Mouse (Mus musculus): ENCODE measurements around the gene Gca. TPM values are rescaled to one million over a fixed set of nuclear protein-coding genes. Genes with fewer than 3 reads are reported as not detected.
A peak's percentile ranks its signal among the peaks of the same experiment; 100 is the strongest.

Gca gene
- 1.8 and 1.9 TPM in 2 replicates for polyA plus RNA-seq (2015; fragmentation: Nextera tagmentation; extraction: Ambion mirVana)

DNA sequence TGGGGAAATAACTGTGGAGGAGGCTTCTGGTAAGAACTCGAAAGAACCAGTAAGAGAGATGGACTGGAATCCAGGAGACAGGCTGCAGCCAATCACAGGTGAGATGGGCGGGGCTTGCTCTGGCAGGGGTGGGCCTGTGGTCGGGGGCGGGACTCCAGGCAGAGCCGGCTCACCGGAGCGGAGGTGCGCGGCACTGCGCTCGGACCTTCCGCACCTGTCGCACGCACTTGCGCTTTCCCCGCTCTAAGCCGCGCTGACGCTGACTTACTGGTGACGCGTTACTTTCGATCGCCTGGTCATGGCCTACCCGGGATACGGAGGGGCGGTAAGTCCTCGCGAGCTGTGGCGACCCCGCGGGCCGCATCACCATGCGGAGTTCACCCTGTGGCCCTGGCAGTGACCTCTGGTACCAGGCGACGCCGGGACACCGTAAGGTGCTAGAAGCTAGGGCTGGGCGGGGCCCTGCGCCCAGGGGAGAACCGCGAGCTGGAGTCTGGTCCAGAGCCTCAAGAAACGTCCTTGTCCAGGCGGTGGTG is at the start of gene Gca:
Gene Gca, plus strand, starts transcription at position 151 of the 536 bp plus-strand sequence.
- peak; percentile 76 for DNase-seq (ENCODE audit: low spot score)

GRCm38 (mm10) chr2:62618934-62619341 is 45.1 kb upstream of the Gca start:
- no peak for DNase-seq (ENCODE audit: low spot score)

DNA sequence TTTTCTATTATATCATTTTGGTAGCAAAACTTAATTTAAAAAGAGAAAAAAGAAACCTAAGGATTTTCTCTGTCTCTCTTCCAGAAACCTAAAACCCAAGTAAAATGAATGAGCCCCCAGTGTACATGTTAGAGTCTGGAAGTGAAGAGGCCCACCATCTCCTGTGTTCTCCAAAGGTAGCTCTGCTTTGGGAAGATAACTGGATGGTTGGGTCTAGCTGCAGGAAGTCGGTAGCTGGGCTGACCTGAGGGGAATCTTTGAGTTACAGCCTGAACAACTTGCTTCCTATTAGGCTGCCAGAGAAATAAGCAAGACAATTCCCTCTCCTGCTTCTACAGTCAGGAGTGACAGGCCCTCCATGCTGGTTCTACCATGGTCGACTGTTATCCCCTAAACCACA is 44.4 kb upstream of the Gca start:
- DNase-seq (ENCODE audit: low spot score) = no peak

- no peak for DNase-seq (ENCODE audit: low spot score)
Observed at GRCm38 (mm10) chr2:62623024-62623441, 41.1 kb upstream of the Gca start.

DNA sequence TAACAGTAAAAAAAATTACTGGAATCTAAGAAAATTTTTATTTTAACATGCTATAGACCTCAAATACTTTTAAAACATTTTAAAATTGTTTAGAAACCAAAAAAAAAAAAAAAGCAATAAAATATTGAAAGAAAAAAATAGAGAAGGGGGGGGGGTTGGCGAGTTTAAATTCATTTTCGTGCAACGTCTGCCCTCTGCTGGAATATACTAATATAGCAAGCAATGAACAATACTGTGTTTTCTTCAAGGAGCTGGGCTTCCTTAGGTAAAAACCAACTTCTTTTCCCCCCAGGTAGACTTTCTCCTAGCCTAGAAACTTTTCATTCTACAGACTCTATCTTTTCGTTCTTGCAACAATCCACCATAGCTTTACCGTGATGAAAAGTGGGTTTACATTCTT is 36.4 kb upstream of the Gca start:
- DNase-seq (ENCODE audit: low spot score) = peak; percentile 49

DNA sequence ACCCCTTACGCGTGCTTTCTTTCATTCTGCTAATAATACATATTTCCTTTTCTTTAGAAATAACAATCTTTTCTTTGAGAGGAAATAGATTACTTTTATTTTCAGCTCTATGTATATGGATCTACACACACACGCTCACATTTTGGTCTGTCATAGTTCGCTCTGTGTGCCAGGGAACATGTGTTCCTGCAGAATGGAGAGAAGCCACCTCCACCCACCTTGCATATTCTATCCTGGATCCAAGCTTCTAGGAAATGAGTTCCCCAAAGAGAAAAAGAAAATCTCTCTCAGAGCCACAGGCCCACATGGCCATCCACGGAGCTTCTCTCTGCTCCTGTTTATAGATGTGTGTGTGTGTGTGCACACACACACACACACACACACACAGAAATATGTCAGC is 35.7 kb upstream of the Gca start:
- no peak for DNase-seq (ENCODE audit: low spot score)

GRCm38 (mm10) chr2:62630446-62630845 is 33.6 kb upstream of the Gca start:
- DNase-seq (ENCODE audit: low spot score) = peak; percentile 70

- DNase-seq (ENCODE audit: low spot score) = no peak
Observed at GRCm38 (mm10) chr2:62639869-62640268, 24.2 kb upstream of the Gca start.

DNA sequence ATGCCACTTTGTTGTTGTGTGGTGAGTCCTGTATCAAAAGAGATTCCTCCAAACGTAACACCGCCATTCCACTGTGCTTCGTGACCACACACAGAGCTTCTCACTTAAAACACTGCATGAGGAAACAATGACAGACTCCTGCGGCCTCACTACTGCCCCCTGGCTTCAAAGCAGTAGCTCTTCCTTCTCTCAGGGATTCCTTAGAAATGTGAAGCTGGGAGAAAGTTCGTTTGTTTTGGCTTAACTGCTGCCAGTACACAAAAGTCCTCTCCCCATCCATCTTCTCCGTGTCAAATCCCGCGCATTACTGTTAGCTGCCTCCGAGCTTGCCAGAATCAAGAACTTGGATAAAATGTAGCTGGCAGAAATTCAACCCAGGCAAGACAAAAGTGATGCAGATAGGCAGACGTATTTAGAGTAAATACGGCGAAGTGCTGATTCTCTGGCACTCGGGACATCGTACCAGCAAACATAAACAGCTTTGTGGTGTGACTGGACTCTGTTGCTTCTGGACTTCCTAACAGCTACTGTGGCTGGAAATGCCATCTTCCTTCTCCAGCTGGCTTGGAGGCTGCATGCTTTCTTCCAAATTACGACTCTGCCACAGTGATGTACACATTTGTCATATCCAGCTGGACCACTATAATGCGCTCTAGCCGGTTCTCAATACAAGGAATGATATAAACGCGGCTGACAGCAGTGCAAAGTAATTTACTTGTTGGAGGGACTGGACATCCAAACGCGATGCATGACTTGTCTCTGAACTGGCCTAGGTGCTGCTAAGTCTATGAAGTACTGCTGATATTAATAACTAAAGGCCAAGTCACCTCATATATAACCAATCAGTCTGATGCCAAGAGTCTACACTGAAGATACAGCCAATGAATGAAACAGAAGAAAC is 20.4 kb upstream of the Gca start:
- peak; percentile 65 for DNase-seq (ENCODE audit: low spot score)

GRCm38 (mm10) chr2:62644891-62645290 is 19.2 kb upstream of the Gca start:
- DNase-seq (ENCODE audit: low spot score) = no peak

DNA sequence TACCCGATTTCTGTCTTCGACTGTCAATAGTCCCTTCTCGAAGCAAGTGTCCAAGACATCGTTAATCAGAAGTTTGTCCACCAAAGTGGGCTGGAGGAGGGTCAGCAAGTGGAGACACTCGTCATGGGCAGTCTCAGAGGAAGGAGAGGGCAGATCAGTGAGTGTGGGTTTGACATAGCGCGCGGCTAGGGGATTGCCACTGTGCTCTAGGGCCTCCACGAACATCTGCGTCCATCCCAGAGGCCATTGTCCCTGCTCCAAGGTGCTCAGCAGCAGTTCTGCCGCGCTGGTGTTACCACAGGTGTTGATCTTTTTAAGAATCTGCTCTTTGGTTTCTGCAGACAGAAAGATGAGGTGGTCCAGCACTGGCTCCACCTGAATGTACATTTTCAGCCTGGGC is 18.6 kb upstream of the Gca start:
- DNase-seq (ENCODE audit: low spot score) = peak; percentile 27

DNA sequence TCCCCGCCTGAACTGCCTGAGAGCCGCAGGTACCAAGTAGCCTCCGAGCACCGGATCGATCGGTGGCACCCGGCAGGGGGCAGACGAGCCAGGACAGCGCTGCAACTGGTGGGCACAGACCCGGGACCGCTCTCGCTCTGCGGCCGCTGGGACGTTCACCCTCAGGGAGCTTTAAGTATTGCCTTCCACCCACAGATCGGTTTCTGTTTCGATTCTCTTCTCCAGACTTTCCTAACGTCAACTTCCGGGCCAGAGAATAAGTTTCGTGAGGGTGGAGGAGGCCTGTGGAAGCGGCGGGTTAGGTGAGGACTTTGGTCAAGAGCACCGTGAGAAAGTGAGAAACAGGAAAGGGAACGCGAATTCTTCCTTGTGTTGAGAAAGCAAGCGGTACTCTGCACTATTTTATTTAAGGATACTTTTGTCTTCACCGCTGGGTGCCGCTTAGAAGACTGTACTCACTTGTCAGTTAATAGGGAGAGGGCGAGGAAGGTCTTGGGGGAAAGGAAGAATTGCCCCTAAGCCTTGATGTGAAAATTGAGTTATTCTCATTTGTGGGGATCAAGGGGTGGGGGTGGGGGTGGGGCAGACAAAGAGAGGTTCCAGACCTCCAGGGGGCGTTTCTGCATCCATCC is 18.0 kb upstream of the Gca start, which contains the start of gene Ifih1:
Gene Ifih1, minus strand, starts transcription at position 242 of the 632 bp plus-strand sequence.
- peak; percentile 64 for DNase-seq (ENCODE audit: low spot score)

- DNase-seq (ENCODE audit: low spot score) = no peak
Observed at GRCm38 (mm10) chr2:62646671-62647289, 17.3 kb upstream of the Gca start.

- DNase-seq (ENCODE audit: low spot score) = no peak
Observed at GRCm38 (mm10) chr2:62651890-62652289, 12.2 kb upstream of the Gca start.

- DNase-seq (ENCODE audit: low spot score) = no peak
Observed at GRCm38 (mm10) chr2:62652466-62652865, 11.6 kb upstream of the Gca start.

GRCm38 (mm10) chr2:62654519-62655338 is 9.4 kb upstream of the Gca start:
- DNase-seq (ENCODE audit: low spot score) = peak; percentile 67

DNA sequence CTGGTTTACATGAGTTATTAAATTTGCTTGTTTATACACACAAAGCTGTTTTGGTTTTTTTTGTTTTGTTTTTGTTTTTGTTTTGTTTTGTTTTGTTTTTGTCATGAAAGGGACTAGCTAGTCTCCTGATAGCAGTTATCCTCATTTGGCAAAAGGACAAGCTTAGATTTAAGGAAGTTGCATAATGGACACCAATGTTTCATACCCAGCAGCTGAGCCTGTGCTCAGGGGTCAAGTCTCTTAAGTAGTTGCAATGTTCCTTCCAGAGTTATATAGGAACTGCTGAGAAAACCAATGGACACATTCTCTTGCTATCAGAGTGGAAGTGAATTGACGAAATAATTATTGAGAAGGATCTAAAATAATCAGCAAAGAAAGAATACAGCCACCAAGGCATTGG is 8.0 kb upstream of the Gca start:
- no peak for DNase-seq (ENCODE audit: low spot score)

- no peak for DNase-seq (ENCODE audit: low spot score)
Observed at GRCm38 (mm10) chr2:62660565-62660964, 3.5 kb upstream of the Gca start.

DNA sequence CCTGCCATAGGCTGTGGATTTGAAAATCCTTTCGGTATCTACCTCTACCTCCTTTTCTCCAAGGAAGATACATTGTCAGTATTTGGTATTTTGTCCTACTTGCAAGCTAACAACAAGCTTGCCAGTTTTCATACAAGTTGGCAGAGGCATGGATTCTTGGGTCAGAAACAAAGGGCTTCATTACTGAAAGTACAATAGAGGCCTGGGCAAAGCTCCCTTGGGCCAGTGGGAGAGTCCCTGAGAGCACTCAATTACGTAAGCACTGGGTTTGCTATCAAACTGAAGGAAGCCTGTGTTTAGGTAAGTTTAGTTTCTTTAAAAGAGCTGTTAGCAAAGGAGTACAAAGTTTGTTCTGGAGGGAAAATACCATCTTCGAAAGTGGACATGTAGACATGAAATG is 1.5 kb upstream of the Gca start:
- DNase-seq (ENCODE audit: low spot score) = no peak

- no peak for DNase-seq (ENCODE audit: low spot score)
Observed at GRCm38 (mm10) chr2:62664839-62665238, 754 bp downstream of the Gca start.

GRCm38 (mm10) chr2:62665536-62665935 is 1.5 kb downstream of the Gca start:
- no peak for DNase-seq (ENCODE audit: low spot score)

All from thymus, postnatal 0 days (tissue).